Mouse (Mus musculus) A20 (cell line): ENCODE measurements around the gene Cfap126.
A peak's percentile ranks its signal among the peaks of the same experiment; 100 is the strongest.
"Not testable (repeated sequence)": the region's sequence is repeated elsewhere in the genome, so short reads cannot be mapped to it uniquely, and the experiment has no call there.

Experiments used
- DNase-seq: peaks from one replicate; pipeline ENCODE4 v3.0.0-alpha.2; 2011; ENCODE audit warnings: low read depth, low spot score

Gene Cfap126

GRCm38 (mm10) chr1:171124398-171124797, 10.7 kb downstream of the Cfap126 start:
- DNase-seq, result no peak

DNA sequence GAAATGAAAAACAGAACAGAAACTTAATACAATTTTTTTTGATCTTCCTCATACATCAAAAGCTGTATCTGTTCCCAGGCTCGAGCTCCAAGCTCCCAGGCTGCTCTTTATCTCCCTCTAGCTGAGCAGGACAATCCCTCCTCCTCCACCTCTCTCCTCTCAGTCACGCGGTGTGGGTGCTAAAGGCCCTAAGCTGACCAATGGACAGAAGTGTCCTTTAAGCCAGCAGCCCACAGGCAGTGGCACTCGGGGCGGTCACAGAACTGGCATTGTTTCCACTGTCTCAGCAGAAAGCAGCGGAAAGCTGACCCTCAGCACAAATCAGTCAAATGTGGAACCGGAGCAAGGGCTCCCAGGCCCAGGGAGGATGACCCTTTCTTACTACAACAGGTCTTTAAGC, 15.5 kb downstream of the Cfap126 start:
- DNase-seq, result no peak

DNA sequence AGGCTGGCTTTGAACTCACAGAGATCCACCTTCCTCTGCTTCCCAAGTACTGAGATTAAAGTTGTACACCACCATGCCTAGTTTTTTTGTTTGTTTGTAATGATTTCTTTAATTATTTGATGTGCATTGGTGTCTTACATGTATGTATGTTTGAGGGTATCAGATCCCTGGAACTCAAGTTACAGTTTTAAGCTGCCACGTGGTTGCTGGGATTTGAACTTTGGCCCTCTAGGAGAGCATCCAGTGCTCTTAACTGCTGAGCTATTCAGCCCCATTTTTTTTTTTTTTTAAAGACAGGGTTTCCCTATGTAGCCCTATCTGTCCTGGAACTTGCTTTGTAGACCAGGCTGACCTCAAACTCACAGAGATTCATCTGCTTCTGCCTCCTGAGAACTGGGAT, 17.3 kb downstream of the Cfap126 start:
- DNase-seq, result no peak

DNA sequence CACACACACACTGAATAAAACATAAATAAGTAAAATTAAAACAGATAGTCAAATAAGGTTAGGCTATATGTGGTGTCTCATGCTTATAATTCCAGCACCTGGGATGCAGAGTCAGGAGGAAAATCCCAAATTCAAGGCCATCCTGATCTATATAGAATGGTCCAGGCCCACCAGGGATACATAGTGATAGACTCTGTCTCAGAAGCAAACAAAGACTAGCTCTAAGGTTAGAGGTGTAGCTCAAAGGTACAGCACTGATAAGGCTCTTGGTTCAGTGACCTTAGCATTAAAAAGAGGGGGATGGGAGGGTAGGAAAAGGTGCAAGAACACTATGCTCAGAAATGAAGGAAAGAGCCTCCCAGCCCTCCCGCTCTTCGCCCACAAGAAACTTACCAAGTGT, 21.9 kb downstream of the Cfap126 start:
- no peak for DNase-seq

DNA sequence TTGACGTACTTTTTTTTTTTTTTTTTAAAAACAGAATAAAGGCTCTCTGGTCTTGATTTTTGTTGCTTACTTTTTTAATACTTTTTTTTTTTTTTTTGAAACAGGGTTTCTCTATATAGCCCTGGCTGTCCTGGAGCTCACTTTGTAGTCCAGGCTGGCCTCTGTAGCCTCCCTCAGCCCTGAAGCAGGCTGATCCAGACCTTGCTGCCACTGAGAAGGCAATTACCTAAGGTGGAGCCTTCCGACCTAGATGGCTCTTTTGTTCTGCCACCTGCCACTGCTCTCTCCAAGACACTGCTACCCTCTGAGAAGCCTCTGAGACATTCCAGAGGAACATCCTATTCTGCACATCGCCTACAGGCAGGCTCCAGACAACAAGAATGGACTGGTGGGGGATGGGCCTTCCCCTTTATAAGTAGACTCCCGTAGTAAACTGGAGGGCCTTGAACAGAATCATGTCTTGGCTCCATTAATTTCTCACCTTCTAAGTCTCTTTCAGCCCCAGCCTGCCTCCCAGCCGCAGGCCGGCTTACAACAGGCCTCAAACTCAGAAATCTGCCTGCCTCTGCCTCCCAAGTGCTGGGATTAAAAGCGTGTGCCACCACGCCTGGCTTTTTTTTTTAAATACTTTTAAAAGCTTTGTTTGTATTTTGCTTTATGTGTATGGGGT, 23.9 kb downstream of the Cfap126 start:
- not testable (repeated sequence) for DNase-seq

DNA sequence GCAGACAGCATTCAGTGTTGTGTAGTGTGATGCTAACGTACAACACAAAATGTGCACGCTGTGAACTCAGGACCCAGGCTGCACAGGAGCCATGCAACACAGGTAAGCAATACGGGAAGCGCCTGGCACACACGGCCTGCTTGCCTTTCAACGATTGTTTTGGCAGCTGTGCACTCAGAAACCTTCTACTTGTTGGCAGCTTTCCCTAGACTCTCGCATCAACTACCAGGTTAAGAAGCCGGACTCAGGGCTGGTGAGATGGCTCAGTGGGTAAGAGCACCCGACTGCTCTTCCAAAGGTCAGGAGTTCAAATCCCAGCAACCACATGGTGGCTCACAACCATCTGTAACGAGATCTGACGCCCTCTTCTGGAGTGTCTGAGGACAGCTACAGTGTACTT, 29.3 kb downstream of the Cfap126 start:
- DNase-seq, result not testable (repeated sequence)

GRCm38 (mm10) chr1:171149974-171150760, 36.4 kb downstream of the Cfap126 start, which contains the start of the genes Sdhc and Mpz:
Gene Sdhc, minus strand, starts transcription at chr1:171150603.
Gene Mpz, plus strand, starts transcription at chr1:171150711.
- peak; percentile 95 for DNase-seq

- no peak for DNase-seq
Measured at GRCm38 (mm10) chr1:171150838-171151391, 37.2 kb downstream of the Cfap126 start.

DNA sequence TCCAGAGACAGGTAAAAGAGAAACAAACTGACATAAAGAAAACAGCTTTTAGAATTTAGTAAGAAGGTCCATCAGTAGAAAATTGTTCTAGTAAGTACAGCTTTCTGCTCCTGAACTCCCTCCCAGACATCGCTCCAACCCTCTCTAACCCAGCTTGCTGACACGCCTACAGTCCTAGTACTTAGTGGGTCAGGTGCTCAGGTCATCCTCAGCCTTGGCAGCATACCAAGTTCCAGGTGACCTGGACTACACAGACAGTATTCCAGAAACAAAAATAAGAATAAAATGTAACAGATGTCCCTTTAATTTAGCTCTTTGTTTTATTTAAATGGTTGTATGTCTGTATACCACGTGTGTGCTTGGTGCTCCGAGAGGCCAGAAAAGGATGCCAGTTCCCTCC, 38.2 kb downstream of the Cfap126 start:
- DNase-seq, result no peak

- DNase-seq, result no peak
Measured at GRCm38 (mm10) chr1:171156644-171157043, 42.9 kb downstream of the Cfap126 start.

- DNase-seq, result no peak
Measured at GRCm38 (mm10) chr1:171157965-171158364, 44.2 kb downstream of the Cfap126 start.

DNA sequence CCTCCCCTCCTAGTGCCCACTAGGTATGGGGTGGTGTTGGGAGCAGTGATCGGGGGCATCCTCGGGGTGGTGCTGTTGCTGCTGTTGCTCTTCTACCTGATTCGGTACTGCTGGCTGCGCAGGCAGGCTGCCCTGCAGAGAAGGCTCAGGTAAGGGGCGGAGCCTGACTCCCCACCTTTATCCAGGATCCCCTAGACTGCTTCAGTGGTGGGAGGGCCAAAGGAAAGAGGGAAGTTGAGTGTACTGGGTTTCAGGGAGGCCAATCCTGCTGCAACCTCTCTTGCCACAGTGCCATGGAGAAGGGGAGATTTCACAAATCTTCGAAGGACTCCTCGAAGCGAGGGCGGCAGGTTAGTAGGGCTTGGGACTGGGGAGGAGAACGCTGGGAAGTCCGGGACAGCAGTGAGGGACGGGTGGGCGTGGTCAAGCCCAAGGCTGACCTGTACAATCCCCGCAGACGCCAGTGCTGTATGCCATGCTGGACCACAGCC, 45.8 kb downstream of the Cfap126 start:
- no peak for DNase-seq

GRCm38 (mm10) chr1:171162526-171162925, 48.8 kb downstream of the Cfap126 start:
- DNase-seq, result no peak

DNA sequence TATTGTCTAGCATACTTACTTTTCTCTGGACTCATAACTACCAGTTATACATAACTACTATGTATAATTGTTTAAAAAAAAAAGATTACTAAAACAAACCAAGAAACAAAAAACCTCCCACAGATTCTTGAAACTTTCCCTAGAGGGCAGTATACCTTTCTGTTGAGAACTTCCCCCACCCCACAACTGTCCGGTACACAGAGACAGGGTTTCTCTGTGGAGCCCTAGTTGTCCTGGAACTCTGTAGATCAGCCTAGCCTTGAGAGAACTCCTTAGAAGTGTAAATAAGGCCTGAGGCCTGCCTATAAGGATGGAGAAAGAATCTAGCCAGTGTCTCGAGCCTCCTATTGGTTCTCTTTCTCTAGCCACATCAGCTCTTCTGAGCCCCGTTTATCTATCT, 50.5 kb downstream of the Cfap126 start:
- peak; percentile 25 for DNase-seq

DNA sequence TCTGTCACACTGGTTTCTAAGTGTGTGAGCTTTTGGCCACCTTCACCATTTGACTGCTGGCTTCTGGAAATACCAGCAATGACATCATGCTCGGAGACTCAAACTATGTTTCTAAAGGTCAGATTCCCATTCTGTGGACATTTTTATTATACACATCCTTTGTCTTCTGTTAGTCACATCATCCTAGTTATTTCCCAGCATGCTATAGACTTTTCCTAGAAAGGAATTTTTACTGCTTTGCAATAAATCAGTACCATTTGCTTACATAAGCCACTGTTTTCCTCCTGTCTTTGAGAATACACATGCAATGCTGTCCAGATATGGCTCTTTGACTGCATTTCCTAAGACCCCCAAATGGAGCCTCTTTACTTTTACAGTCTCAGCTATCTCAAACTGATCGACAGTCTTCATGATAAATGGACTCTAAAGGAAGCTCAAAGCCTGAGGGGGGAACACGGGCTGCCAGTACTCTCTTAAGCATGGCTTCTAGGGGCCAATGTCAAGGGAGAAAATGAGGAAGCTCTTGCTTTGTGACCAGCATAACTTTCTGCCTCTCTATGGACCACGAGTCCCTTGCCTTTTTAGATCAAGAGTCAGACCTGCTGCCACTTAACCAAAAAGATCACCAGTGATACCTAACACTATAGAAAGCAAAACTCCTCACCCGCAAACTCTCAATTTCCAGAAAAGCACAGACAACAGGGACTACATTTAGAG, 52.1 kb downstream of the Cfap126 start:
- no peak for DNase-seq

GRCm38 (mm10) chr1:171168906-171169305, 55.2 kb downstream of the Cfap126 start:
- no peak for DNase-seq

- no peak for DNase-seq
Measured at GRCm38 (mm10) chr1:171169913-171170312, 56.2 kb downstream of the Cfap126 start.

DNA sequence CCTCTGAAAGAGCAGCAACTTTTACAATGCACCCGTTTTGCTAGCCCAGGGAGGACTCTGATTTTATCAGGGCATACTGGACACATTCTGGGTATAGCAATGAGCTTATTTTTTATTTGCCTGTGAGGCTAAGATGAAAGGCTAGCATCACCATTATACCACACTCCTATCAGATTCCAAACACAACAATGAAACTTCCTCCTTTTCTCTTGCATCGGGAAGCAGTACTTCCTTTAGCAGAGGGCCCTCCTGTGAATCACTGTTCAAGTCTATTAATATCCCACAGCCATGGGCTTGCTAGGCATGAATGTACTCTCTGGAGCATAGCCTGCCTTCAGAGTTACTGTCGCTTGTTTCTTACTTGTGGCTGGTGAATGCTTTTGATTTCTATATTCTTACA, 57.4 kb downstream of the Cfap126 start:
- no peak for DNase-seq

- no peak for DNase-seq
Measured at GRCm38 (mm10) chr1:171172779-171173178, 59.1 kb downstream of the Cfap126 start.
